Mouse (Mus musculus) neutrophil, adult 5-6 weeks (primary cell): ENCODE results near the gene Acvr2b. TPM values are rescaled to one million over a fixed set of nuclear protein-coding genes. Genes with fewer than 3 reads are reported as not detected.

Experiments used
- ATAC-seq: fragments of 151-379, 151-347 bp; 2 replicates; pipeline ENCODE4 v1.8.0; 2017; ENCODE audit warnings: mild to moderate bottlenecking, moderate TSS enrichment; ENCODE audit not compliant: insufficient number of reproducible peaks, poor library complexity, low FRiP score, severe bottlenecking; ENCODE audit errors: extremely low read depth
- total RNA-seq: library from RNA; stranded (forward); fragments of 200-1000 nt; gene quantifications from 2 replicates; pipeline ENCODE4 v1.2.3, GENCODE M21; 2017

Acvr2b gene
- total RNA-seq, 1 experiment from 2014 or later = not detected

GRCm38 (mm10) chr9:119403236-119403641 is 1.3 kb downstream of the Acvr2b start:
- no peak for ATAC-seq

- ATAC-seq = no peak
Observed at GRCm38 (mm10) chr9:119404090-119404489, 2.2 kb downstream of the Acvr2b start.

DNA sequence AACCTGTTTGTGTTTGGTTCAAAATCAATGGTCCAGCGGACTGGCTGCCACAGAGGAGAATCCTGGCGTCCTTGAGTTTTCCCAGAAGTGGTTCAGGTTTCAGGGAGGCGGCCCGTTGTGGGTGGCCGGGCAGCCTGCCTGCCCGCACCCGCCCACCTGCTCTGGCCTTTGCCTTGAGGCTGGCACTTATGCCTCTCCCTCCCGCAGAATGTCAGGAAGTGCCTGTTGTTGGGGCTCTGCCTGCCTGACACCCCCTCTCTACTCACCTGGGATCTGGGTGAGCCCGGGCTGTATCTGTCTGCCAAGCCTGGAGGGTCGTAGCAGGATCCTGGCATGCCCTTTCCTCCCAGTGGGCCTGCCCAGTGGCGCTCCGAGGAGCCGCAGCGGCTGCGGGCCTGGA is 6.0 kb downstream of the Acvr2b start:
- no peak for ATAC-seq

GRCm38 (mm10) chr9:119408898-119409664 is 7.2 kb downstream of the Acvr2b start:
- no peak for ATAC-seq

DNA sequence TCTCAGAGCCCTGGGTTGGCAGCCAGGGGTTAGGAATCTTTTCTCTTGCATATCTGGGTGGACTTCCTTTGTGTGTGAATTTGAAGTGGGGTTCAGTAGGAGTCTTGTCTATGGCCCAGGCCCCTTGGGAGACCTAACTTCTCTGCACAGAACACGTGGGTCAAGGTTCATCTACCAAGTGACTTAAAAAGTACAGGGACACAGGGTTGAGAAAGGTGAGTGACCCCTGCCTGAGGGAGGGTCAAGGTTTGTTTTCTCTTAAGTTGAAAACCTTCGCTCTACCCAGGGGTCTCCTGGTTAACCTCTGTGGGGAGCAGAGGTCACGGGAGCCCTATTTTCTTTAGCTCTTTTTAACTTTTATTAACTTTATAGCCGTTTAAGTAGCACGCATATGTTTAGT is 7.9 kb downstream of the Acvr2b start:
- no peak for ATAC-seq

DNA sequence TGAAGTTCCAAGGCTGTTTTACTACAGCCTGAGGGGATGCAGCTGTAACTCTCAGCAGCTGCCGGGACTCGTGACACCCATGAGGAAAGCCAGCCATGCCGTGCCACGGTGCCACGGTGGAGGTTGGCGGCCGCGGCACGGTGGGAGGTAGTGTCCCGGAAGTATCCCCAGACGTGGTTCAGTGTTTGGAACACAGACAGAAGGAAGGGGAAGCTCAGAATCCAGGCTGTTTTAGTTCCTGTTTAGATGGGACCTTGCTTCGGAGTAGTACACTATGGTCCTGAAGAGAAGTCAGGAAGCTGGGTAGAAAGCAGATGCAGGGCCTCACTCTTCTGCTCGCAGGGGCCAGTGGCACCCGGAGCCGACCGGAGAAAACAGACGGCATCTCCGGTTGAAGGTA is 16.1 kb downstream of the Acvr2b start:
- no peak for ATAC-seq

GRCm38 (mm10) chr9:119419852-119420438 is 18.0 kb downstream of the Acvr2b start:
- no peak for ATAC-seq

DNA sequence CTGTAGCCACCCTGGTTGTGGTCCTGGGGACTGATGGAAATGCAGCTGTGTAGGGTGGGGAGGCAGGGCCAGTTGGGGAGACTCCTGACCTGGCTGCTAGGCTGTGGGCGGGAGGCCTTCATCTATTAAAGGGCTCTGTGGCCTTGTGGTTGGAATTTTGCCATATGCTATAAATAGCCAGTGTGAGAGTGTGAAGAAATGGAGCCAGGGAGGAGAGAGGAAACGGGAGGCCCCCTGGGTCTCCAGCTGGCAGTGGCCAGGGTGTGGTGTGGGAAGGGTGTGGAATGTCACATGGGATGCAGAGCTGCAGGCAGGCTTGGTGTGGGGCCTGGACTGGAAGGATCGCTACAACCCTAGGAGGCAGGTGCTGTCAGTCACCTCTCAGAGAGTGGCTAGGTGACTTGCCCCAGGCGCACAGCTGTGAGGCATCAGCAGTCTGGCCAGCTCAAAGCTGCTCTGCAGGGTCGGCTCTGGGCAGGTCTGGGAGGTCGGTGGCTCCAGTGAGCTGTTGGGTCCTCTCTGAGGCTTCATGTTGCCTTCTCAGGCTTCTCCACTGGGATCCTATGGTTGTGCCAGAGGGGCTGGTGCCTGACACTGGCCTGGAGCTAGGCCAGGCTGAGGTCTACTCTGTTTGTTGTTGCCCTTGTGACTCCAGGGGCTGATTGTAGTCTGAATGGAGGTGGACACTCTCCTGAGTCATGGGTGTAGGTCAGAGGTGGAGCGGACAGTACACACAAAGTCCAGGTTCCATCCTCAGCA is 23.5 kb downstream of the Acvr2b start:
- ATAC-seq = no peak

DNA sequence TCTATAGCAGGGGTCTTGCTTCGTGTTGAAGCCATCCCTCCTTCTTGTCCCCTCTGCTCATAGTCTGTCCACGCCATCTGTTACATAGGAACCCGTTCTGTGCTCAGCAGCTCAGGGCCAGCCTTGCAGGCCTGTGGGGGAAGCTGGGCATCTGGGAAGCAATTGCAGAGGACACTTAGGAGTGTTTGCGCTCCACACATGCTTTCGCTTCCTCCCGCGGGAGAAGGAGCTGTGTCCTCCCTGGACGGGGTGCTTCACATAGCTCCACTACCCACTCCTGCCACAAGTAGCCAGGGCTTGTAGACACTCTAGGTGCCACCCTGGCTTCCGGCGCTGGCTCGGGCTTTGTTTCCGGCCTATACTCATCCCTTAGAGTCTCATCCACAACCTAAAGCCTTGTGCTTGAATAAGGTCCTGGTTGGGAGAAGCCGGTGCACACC is 24.1 kb downstream of the Acvr2b start:
- no peak for ATAC-seq

DNA sequence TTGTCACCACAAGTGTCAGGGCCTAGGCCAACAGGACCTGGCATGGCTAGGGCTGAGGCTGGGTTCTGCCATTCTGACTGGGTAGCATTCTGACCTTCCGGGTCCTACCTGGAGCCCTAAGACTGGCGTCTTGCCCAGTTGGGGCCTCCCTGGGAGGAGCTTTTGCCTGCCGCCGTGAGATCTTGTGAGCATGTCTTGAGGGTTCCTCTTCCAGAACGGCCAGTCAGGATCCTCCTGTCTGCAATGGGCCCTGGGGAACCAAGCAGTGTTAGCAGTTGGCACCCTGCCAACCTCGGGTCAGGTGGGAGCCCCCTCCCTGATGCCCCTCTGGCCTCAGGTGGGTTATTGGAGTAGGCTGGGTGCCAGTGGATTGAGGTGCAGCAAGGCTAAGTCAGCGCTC is 24.6 kb downstream of the Acvr2b start:
- ATAC-seq = no peak

DNA sequence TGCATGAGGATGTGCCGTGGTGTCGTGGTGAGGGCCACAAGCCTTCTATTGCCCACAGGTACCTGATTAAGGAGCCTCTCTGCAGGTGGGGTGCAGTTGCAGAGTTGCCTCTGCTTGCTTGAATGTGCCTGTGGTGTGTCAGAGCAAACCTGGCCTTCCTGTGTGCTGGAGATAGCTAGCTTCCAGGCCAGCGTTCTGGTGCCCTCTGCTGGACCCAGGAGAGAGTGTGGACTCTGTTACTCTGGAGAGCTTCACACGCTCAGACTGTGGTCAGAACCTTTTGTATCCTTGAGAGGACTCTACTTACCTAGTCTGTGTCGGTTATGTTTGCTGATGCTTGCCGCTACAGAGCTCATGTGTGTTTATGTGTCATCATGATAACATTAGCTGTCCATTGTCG is 28.4 kb downstream of the Acvr2b start:
- no peak for ATAC-seq

GRCm38 (mm10) chr9:119435855-119436254 is 33.9 kb downstream of the Acvr2b start:
- no peak for ATAC-seq

- no peak for ATAC-seq
Observed at GRCm38 (mm10) chr9:119438065-119438464, 36.1 kb downstream of the Acvr2b start.

DNA sequence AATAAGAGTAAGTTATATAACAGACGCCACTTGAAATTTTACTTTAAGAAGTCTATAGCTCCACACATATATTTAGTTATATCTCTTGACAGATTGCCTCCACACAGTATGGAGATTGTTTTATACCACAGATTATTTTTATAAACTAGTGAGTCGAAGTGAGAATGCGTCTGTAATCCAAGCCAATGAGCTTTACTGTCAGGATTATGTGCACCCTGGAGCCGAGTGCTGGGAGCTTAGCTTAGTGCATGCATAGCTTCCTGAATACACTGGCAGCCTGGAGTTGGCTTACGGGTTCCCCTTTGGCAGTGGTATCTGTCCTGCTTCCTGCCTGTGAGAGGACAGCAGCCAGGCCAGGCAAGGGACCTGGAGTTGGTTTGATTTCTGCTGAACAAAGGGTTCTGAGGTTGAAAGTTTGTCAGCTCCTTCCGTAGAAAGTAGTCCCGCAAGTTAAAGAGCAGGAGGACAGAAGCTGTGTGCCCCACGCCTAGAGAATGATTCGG is 36.6 kb downstream of the Acvr2b start:
- ATAC-seq = no peak

GRCm38 (mm10) chr9:119444738-119445429 is 43.0 kb downstream of the Acvr2b start, which contains the start of gene Exog:
Gene Exog, plus strand, starts transcription at chr9:119444943.
- ATAC-seq = peak; percentile 66

GRCm38 (mm10) chr9:119445737-119446136 is 43.8 kb downstream of the Acvr2b start:
- no peak; the same call in 1 of the 2 replicates for ATAC-seq

DNA sequence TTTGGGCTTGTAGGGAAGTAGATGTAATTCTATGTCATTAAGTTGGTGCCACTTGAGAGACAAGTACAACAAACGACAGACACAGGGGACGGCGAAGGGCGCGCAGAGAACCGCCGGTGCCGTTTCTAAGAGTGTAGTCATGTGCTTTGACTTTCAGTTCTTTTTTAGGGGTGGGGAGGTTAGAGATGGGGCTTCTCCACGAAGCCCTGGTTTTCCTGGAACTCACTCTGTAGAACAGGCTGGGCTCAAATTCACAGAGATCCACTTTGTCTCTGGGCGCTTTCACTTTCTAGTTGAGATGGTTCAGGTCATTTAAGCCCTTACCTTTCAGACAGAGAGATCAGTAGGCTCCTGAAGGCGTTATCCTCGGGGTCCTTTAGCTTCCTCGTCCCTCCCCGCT is 54.0 kb downstream of the Acvr2b start:
- ATAC-seq = no peak

- no peak for ATAC-seq
Observed at GRCm38 (mm10) chr9:119457122-119457521, 55.2 kb downstream of the Acvr2b start.

DNA sequence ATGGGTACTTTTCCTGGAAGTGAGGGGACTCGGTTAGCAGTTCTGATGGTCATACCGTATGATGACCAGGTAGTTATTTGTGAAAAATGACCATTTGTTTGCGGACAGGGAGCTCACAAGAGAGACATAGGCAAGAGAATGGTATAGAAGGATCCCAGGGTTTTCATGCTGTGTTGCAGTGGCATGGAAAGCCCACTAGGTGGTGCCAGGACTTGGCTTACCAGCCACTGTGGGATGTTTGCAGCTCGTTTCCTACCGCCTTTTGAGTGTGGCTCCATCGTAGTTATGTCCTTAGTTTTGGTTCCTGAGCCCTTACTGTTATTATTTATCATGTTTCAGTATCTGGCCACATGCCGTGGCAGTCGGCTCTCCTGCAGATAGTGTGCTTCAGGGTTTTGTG is 58.5 kb downstream of the Acvr2b start:
- ATAC-seq = peak; percentile 50; the same call in 1 of the 2 replicates
